Mouse (Mus musculus) kidney, adult 9 months (tissue): ENCODE measurements at regions not wholly inside any gene's neighbourhood (a gene's known extent, or its start where the extent isn't known, plus 50 kb on each side); places are given as distances from the start of the nearest gene placed in this dataset.

Source experiments
- DNase-seq: peaks from one replicate; pipeline ENCODE4 v3.0.0; 2022

DNA sequence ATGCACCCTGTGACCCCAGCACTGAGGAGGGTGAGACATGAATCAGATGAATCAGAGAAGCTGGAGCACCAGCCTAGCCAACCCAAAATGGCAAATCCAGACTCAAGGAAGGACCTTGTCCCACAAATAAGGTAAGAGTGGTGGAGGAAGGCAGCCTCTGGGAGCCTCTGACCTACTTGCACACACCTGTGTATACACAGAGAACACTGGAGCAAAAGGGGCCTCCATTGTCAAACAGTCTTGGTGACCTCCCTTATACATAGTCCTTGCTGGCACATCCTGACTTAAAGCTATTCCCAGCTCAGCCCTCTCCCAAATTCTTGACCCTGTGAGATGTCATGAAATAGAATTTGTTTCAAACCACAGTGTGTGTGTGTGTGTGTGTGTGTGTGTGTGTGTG is 57.1 kb downstream of the Inhbb start:
- DNase-seq, result no peak

DNA sequence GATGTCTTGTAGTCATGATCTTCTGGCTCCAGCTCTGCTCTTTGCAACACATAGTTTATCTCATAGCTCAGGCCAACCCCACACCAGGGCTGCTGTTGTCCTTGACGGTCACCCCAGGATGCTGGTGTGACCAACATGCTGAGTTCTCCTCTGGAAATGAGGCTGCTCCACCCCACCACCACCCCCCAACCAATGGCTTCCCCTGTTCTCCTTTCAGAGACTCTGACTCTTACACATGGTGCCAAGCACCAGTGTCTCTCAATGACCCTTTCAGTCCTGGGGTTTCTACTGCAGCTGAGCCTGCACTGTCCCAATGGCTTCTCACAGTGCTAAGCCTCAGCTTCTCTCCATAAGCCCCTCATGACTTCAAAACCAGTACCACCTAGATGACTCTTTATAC is 64.0 kb downstream of the Inhbb start:
- no peak for DNase-seq

GRCm38 (mm10) chr1:119356916-119357315 is 65.1 kb downstream of the Inhbb start:
- no peak for DNase-seq

DNA sequence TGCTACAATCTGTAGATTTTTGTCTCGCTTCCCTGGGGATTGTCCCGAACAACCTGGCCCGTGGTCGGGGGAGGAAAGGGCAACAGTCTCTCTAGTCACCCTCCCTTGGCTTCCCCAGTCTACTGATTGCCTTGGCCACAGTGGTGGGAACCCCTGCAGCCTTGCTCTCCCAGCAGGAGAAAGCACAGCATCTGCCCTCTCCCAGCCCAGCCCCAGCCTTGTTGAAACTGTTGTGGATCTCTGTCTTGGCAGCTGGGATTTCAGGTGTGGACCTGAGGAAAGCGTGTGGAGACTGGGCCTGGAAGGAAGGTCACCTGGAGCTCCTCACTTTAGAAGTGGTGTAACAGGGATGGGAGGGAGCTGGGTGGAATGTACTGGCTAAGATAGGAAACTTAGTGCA is 66.6 kb downstream of the Inhbb start:
- DNase-seq, result no peak

DNA sequence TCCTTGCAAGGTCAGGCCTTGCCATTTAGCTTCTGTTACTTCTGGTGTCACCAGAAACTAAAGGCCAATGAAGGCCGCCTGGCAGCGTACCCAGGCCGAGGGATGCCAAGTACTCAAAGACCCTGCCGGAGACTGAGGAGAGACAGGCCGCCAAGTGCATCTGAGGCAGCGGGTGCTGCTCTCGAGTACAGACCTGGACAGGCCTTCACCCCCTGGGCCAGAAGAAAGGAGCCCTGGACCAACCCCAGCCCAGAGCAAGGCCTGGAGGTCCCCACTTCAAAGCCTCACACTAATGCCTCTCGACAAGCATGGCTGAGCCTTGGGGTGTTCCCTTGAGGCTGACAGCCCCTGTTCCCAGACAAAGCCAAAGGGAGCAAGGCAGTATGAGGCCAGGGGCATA is 70.5 kb downstream of the Inhbb start:
- DNase-seq, result no peak

DNA sequence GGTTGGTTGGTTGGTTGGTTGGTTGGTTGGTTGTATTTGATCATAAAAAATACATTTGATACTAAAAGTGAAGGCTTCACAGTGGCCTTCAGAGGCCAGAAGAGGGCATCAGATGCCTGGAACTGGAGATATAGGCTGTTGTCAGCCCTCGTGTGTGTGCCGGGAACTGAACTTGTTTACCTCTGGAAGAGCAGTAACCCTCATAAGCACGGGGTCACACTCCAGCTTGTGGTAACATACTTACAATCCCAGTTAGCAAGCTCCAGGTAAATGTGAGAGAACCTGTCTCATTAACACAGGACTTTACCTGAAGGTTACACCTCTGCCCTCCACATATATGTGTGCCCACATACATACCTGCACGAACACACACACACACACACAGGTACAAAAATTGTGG is 71.2 kb downstream of the Inhbb start:
- no peak for DNase-seq

- DNase-seq, result no peak
These were observed 71.8 kb downstream of the Inhbb start for GRCm38 (mm10) chr1:119350296-119350695.

DNA sequence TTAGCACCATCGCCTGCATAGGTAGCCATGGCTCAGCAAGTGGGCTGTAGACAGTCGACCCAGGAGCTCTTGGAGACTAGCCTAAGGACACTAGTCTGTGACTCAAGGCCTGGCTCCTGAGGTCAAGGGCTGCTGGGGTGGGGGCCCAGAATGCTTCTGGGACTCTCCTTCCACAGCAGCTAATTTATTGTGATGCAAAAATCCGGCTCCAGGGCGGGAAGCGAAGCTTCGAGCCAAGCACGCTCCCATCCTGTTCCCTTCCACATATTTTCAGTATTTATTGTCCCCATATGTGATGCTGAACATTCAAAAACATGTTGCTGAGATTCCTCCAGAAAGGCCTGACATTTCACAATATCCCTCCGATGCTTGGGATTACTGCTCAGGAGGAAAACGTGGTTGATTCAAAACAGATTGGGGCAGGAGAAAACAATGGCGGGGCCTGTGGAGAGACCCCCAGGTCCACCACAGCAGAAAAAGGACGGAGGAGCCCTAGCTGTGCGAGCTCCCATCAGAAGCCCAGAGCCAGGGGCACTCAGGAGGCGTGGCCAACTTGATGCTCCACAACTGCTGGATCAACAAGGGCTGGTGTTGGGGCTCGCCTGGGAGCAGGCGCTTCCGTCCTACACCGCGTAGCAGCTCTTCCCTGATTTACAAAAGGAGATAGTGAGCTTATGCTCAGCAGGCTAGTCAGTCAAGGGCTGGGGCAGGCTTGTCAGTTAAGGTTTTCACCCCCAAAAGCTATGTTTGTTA is 73.4 kb downstream of the Inhbb start:
- DNase-seq, result no peak

DNA sequence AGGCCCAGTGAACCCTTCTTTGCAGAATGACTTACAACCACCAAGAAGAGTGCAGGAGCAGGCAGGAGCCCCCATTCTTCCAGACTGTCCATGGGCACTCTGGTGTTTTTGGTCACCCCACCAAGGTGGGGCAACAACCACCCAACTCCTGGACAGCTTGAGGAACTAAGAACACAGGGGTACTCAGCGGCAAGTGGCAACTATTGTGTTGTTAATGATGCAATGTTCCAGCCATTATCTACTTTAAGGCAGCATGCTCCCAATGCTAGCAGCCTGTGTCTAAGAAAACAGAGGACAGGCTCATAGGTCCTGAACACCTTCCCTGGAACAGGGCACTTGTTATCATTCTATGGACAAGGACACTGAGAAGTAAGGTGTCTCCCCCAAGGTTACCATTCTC is 74.3 kb downstream of the Inhbb start:
- DNase-seq, result no peak

DNA sequence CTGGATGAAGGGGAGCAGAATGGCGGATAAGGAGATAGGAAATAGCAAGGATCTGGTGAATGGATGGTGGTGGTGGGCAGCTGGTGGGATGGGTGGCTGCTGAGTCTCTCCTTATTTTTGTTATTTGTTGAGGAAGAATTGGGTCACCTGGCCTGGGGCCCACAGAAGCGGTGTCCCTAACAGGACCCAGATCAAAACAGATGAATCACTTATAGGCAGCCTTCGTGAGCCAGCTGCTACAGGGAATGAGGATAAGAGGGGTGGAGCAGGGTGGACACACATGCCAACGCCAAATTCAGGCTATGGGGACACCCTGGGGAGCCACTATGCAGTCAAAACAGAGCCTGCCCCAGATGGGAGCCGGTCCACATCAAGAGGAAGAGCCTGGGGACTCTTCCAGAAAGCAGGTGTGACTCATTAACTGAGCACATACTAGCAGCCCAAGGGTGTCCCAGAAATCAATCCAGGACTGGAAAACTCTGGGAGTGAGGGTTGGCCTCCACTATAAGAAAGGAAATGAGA is 75.4 kb downstream of the Inhbb start:
- DNase-seq, result no peak

DNA sequence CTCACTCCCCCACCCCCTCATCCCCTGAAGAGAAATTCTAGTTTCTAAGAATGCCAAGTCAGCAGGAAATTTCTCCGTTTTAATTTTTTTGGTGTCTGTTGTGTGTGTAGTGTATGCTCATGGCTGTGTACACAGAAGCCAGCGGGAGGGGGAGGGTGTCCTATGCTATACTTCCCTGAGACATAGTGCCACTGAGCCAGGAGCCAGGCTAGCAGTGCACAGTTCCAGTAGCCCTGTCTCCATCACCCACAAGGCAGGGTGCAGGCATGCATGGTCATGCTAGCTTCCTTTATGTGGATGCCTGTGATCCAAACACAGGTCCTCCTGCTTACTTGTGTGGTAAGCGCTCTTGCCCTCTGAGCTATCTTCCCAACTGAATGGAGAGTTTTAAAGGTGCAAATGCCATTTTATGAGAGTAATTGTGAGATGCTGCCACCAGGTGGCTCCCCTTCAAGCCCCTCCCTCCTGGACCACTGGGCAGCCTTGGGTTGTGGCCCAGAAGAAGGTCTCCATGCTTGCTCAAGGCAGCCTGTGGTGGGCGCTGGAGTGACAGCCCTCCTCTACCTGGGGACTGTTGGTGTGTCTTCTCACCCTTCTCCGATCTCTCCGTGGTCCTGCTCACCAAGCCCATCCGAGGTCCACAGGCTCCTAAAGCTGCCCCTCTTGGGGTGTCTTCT is 76.8 kb downstream of the Inhbb start:
- DNase-seq, result no peak

GRCm38 (mm10) chr1:119344046-119344445 is 78.0 kb downstream of the Inhbb start:
- DNase-seq, result no peak

GRCm38 (mm10) chr1:119335171-119335570 is 86.9 kb downstream of the Inhbb start:
- no peak for DNase-seq

- DNase-seq, result no peak
These were observed 91.2 kb downstream of the Inhbb start for GRCm38 (mm10) chr1:119330751-119331326.

GRCm38 (mm10) chr1:119329693-119330434 is 92.2 kb downstream of the Inhbb start:
- DNase-seq, result no peak

DNA sequence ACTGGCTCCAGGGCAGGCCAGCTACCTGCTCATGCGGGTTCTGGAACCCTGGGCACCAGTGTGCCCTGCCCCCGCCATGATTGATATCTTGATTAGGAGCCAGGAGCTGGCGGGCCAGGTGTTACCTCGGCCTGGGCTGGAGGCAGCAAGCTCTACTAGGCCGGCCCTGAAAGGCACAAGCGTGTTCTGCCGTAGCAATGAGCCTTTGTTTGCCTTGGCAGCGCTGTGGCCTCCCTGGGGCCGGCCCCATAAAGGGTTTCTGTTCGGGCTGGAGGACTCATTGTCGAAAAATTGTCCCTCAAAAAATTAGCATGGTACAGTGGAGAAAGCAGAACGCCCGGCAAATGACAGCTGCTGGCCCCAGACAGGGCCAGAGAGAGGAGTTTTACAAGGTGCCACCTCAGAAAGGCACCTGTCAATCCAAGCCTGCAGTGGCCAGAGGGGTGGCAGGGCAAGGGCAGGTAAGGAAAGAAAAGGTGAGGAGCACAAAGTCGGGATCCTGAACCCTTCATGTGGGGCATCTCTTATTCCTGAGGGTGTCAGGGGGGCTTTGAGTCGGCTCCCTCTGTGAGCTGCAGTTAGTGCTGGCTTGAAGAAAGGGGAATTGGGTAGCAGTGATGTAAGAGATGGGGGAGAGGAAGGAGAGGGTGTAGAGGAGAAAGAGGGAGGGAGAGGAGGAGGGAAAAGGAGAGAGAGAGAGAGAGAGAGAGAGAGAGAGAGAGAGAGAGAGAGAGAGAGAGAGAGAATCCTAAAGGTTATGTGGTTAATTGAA is 92.9 kb downstream of the Inhbb start:
- DNase-seq, result peak; percentile 4

GRCm38 (mm10) chr1:119324551-119324950 is 97.5 kb downstream of the Inhbb start:
- no peak for DNase-seq

- no peak for DNase-seq
These were observed 99.6 kb downstream of the Inhbb start for GRCm38 (mm10) chr1:119322279-119322995.

DNA sequence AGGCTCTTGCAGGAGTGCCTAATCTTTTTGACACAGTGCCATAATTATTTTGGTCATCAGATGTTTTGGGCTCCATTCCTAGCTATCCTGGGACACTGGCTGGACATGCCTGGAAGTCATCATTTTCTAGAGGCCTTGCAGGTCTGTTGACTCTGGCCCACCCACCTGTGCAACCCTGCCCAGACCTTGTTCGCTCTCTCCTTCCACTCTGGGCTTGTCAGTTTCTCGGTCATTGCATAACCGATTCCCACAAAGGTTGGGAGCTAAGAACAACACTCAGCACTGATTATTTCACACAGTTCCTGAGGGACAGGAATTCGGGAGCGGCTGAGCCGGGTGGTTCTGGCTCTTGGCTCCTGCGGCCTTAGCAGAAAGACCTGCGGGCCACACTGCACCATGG is 100.2 kb downstream of the Inhbb start:
- no peak for DNase-seq

DNA sequence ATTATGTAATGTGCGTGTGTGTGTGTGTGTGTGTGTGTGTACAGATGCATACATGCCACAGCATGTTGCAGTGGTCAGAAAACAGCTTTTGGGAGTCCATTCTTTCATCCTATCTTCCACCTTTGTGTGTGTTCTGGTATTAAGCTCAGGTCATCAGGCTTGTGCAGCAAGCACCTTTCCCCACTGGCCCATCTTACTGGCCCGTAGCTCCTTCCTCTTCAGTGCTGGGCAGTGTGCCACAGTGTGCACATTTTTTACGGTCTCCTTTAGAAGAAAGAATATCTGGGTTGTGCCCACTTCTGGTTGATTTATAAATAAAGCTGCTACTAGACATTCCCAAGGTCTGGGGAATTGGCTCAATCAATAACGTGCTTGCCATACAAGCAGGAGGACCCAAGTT is 105.0 kb downstream of the Inhbb start:
- DNase-seq, result no peak

DNA sequence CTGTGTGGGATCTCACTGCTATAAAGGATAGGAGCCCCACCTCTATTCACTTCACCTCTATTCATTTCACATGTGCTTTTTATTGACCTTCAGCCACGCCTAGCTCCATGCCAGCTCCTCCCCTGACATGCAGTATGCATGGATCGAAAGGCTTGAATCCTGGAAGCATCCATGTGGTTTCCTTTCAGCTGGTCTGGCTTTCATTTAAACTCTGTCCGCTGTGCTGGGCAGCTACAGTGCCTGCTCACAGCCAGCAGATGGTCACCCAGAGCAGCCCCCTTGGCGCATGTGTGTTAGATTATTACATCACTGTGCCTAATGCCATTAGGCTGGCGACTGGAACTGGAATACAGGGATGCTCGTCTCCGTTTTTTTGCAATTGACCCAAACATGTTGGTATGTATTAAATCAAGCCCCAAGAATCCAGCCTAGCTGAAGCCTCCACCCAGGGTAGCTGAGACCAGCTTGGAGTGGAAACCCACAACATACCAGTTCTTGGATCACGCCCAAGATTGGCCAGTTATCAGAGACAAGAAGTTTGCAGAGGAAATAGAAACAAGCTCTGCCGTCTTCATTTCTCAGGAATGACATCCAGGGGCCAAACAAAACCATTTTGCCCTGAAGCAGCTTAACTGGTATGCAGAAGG is 113.2 kb downstream of the Inhbb start:
- DNase-seq, result peak; percentile 6
